Mouse (Mus musculus) left cerebral cortex, adult 8-10 months (tissue): ENCODE results near the gene Mtmr3. TPM values are rescaled to one million over a fixed set of nuclear protein-coding genes. Genes with fewer than 3 reads are reported as not detected.

Source experiments
- DNase-seq, 2 experiments: peaks; one replicate each; pipeline ENCODE4 v3.0.0; 2022; ENCODE audit warnings: low spot score in 2 of 2
- total RNA-seq, 4 experiments: library from RNA; stranded (reverse); gene quantifications; 2 replicates each; pipeline ENCODE4 v1.2.4; 2022

Mtmr3 gene
- total RNA-seq, 4 experiments from 2014 or later: 66.2 to 74.0 (median 70.5) TPM

- DNase-seq: no peak
Measured at GRCm38 (mm10) chr11:4466191-4466590, 128.5 kb downstream of the Mtmr3 start.

GRCm38 (mm10) chr11:4464616-4465015 is 130.0 kb downstream of the Mtmr3 start:
- DNase-seq: no peak

- no peak for DNase-seq
Measured at GRCm38 (mm10) chr11:4464186-4464585, 130.5 kb downstream of the Mtmr3 start.

- DNase-seq: no peak
Measured at GRCm38 (mm10) chr11:4462868-4463267, 131.8 kb downstream of the Mtmr3 start.

- DNase-seq: no peak
Measured at GRCm38 (mm10) chr11:4461154-4461553, 133.5 kb downstream of the Mtmr3 start.

- no peak for DNase-seq
Measured at GRCm38 (mm10) chr11:4460615-4461014, 134.0 kb downstream of the Mtmr3 start.

GRCm38 (mm10) chr11:4454895-4455535 is 139.6 kb downstream of the Mtmr3 start:
- no peak for DNase-seq

GRCm38 (mm10) chr11:4452467-4453184 is 142.0 kb downstream of the Mtmr3 start:
- no peak for DNase-seq

GRCm38 (mm10) chr11:4451116-4451515 is 143.5 kb downstream of the Mtmr3 start:
- DNase-seq: peak in 1 of 2 experiments; percentile 12

GRCm38 (mm10) chr11:4446195-4446868 is 148.3 kb downstream of the Mtmr3 start:
- no peak for DNase-seq

GRCm38 (mm10) chr11:4442280-4442679 is 152.4 kb downstream of the Mtmr3 start:
- DNase-seq: no peak

GRCm38 (mm10) chr11:4440978-4441377 is 153.7 kb downstream of the Mtmr3 start, which contains the start of gene Hormad2:
TSS of gene Hormad2 (minus strand) at chr11:4441105.
- DNase-seq: no peak

- no peak for DNase-seq
Measured at GRCm38 (mm10) chr11:4438211-4438610, 156.5 kb downstream of the Mtmr3 start.

GRCm38 (mm10) chr11:4437318-4437717 is 157.3 kb downstream of the Mtmr3 start:
- no peak for DNase-seq

GRCm38 (mm10) chr11:4436631-4437030 is 158.0 kb downstream of the Mtmr3 start:
- no peak for DNase-seq

GRCm38 (mm10) chr11:4434461-4434860 is 160.2 kb downstream of the Mtmr3 start:
- DNase-seq: no peak

Other genes starting within 250 kb of the Mtmr3 start
- gene Hormad2, start 153.8 kb downstream of the Mtmr3 start, total RNA-seq: under 1 TPM in 1 of 4 experiments, not detected in 3; 0.23 TPM
- not detected for gene Gm11032, start 25.2 kb upstream of the Mtmr3 start, total RNA-seq
- gene Ascc2, start 42.9 kb upstream of the Mtmr3 start, total RNA-seq: 10 to 100 TPM; 16.3 to 20.8 (median 18.2) TPM
- gene Uqcr10, start 109.5 kb upstream of the Mtmr3 start, total RNA-seq: 100 to 1,000 TPM; 312 to 352 (median 336) TPM
- gene Zmat5, start 109.8 kb upstream of the Mtmr3 start, total RNA-seq: 10 to 100 TPM; 22.7 to 38.8 (median 27.7) TPM
- 10 to 100 TPM; 23.9 to 30.2 (median 24.9) TPM for gene Cabp7, start 151.9 kb upstream of the Mtmr3 start, total RNA-seq